Mouse (Mus musculus) embryonic facial prominence, embryonic 14.5 days (tissue): ENCODE measurements around the gene 4933427I04Rik. TPM values are rescaled to one million over a fixed set of nuclear protein-coding genes. Genes with fewer than 3 reads are reported as not detected.

Experiments
- ATAC-seq: fragments of 200-750 bp; cut with Nextera tagmentation; 2 replicates; pipeline ENCODE4 v1.8.0; 2017; ENCODE audit warnings: low read depth, moderate number of reproducible peaks, moderate TSS enrichment
- DNase-seq: peaks from one replicate; pipeline ENCODE4 v3.0.0-alpha.2; 2015; ENCODE audit warnings: low spot score
- H3K27ac ChIP-seq: fragments of 300-500 bp; sonication (generic); replicated peaks from 2 replicates; pipeline ENCODE4 v1.5.1; 2014; ENCODE audit warnings: low read depth, mild to moderate bottlenecking, low read length, moderate library complexity
- H3K27me3 ChIP-seq: fragments of 300-500 bp; sonication (generic); replicated peaks from 2 replicates; pipeline ENCODE4 v1.6.1; 2014; ENCODE audit warnings: low read length; ENCODE audit not compliant: control insufficient read depth, insufficient read depth
- H3K36me3 ChIP-seq: fragments of 300-500 bp; sonication (generic); 2 replicates; pipeline ENCODE4 v1.6.1; 2014; ENCODE audit warnings: low read length, mixed read lengths; ENCODE audit not compliant: control insufficient read depth, insufficient read depth
- H3K4me1 ChIP-seq: fragments of 300-500 bp; sonication (generic); 2 replicates; pipeline ENCODE4 v1.6.1; 2014; ENCODE audit warnings: antibody characterized with exemption, low read length; ENCODE audit not compliant: control insufficient read depth, insufficient read depth
- H3K4me2 ChIP-seq: fragments of 300-500 bp; sonication (generic); 2 replicates; pipeline ENCODE4 v1.6.1; 2014; ENCODE audit warnings: low read depth, mild to moderate bottlenecking, low read length, moderate library complexity, mixed read lengths
- H3K4me3 ChIP-seq: fragments of 300-500 bp; sonication (generic); 2 replicates; pipeline ENCODE4 v1.5.1; 2014; ENCODE audit warnings: low read depth, mild to moderate bottlenecking, low read length
- H3K9ac ChIP-seq: fragments of 300-500 bp; sonication (generic); 2 replicates; pipeline ENCODE4 v1.6.1; 2014; ENCODE audit warnings: low read depth, mild to moderate bottlenecking, low read length, moderate library complexity, mixed read lengths
- H3K9me3 ChIP-seq: fragments of 300-500 bp; sonication (generic); 2 replicates; pipeline ENCODE4 v1.6.1; 2016; ENCODE audit warnings: low read length; ENCODE audit not compliant: control insufficient read depth
- WGBS: fragments of 180-500 bp; shearing (Covaris S2); extraction: QIAGEN DNeasy Blood & Tissue Kit; methylation state at CpG from one replicate; pipeline ENCODE4 v1.1.7; 2014; 5-methylcytosine and 5-hydroxymethylcytosine counted together
- polyA plus RNA-seq: library from polyadenylated mRNA; unstranded; fragments of >200 nt; fragmentation: Nextera tagmentation; extraction: Ambion mirVana; gene quantifications from 2 replicates; pipeline ENCODE4 v1.2.1, GENCODE M21; 2014

4933427I04Rik gene
- polyA plus RNA-seq, 1 experiment from 2014 or later = not detected

GRCm38 (mm10) chr4:123911503-123911902 lies 52.0 kb downstream of the 4933427I04Rik start:
- Histone ChIP-seq H3K9ac (no peak overlapping the region), H3K4me2 (no peak overlapping the region), H3K27me3 (no peaks in the 10 kb centered on the region), H3K36me3 (peaks cover 45% of the 10 kb centered on the region), H3K9me3 (no peaks in the 10 kb centered on the region), H3K4me3 (no peak overlapping the region), H3K27ac (no peak overlapping the region), H3K4me1 (peaks cover 7% of the 10 kb centered on the region; the same call in 1 of the 2 replicates)
- ATAC-seq = no peak
- DNase-seq = no peak
- 87% methylated on average over 4 of the region's 4 CpGs for WGBS

DNA sequence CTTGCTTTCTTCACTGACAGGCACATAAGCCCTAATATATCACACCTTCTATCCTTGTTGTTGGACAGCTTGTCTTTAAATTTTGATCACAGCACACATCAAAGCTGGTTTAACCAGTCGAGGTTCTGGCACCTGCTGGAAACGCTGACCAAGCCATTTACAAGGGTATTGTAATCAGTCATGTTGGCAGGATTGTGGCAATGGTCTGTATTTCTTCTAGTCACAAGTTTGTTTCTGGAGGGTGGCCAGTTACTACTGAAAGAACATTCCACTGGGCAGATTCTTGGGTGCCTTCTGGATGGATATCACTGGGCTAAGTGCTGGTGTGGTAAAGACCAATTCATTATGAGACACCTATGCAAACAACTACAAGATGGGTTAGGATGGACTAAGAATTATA lies 53.0 kb downstream of the 4933427I04Rik start:
- Histone ChIP-seq H3K9me3 (no peaks in the 10 kb centered on the region), H3K27me3 (no peaks in the 10 kb centered on the region), H3K4me2 (no peak overlapping the region), H3K9ac (no peak overlapping the region), H3K27ac (no peak overlapping the region), H3K4me1 (peaks cover 10% of the 10 kb centered on the region; the same call in 1 of the 2 replicates), H3K36me3 (peaks cover 45% of the 10 kb centered on the region), H3K4me3 (no peak overlapping the region)
- ATAC-seq (no peak), DNase-seq (no peak)
- 71% methylated on average over 2 of the region's 2 CpGs for WGBS

Other genes with a start within 250 kb of the 4933427I04Rik start
- 70.5 and 80.5 TPM in 2 replicates for gene Macf1, start 175.3 kb upstream of the 4933427I04Rik start, polyA plus RNA-seq
- gene Ndufs5, start 141.5 kb upstream of the 4933427I04Rik start, polyA plus RNA-seq = 367 and 408 TPM in 2 replicates
- 60.2 and 64.0 TPM in 2 replicates for gene Akirin1, start 109.3 kb upstream of the 4933427I04Rik start, polyA plus RNA-seq
- 3.6 and 4.7 TPM in 2 replicates for gene Rhbdl2, start 71.8 kb upstream of the 4933427I04Rik start, polyA plus RNA-seq
- gene Mycbp, start 45.2 kb downstream of the 4933427I04Rik start, polyA plus RNA-seq = 67.5 and 81.0 TPM in 2 replicates
- gene Rragc, start 57.8 kb downstream of the 4933427I04Rik start, polyA plus RNA-seq = 54.7 and 56.6 TPM in 2 replicates
- gene 4930535I16Rik, start 58.3 kb downstream of the 4933427I04Rik start, polyA plus RNA-seq = not detected in 2 replicates